ENCODE assay signal across 14 mouse cellular contexts in genomic region chr2:174897424-174897823, GRCm38 (mm10).
DNase-seq lines count a peak whose midpoint lies in the region; ATAC-seq and TF ChIP-seq lines count a peak whose summit lies in the region.
"Had no signal": no experiment of that assay in that cellular context is flagged by ENCODE, and none has a peak within 500 bp of the region (broad histone marks: within the 10 kb centered on the region; RNA-seq: fewer than 3 reads in every experiment).

No protein-coding gene starts in this region.

- 81% methylated on average over 8 of the region's 8 CpGs for WGBS in neural tube, embryonic 15.5 days

- H3K4me3 ChIP-seq in left cerebral cortex, adult 2 months, result no peak overlapping the region
- no peak overlapping the region for H3K4me3 ChIP-seq in neural tube, embryonic 15.5 days (replicated peaks)
- H3K4me3 ChIP-seq: liver, embryonic 13.5 days; myocyte had no signal

- no peaks in the 10 kb centered on the region for H3K36me3 ChIP-seq in neural tube, embryonic 15.5 days
- H3K36me3 ChIP-seq: liver, embryonic 13.5 days had no signal

- TF ChIP-seq CTCF in left cerebral cortex, adult 2 months (IDR thresholded peaks at IDR 0.05), result no peak

- H3K27ac ChIP-seq in left cerebral cortex, adult 2 months, result no peak overlapping the region
- H3K27ac ChIP-seq in neural tube, embryonic 15.5 days (replicated peaks), result no peak overlapping the region
- H3K27ac ChIP-seq: liver, embryonic 13.5 days had no signal

- ATAC-seq in neural tube, embryonic 15.5 days (ENCODE audit: low FRiP score), result no peak
- ATAC-seq: CD4-positive, CD25-positive, alpha-beta regulatory T cell, adult 4 months; forebrain, postnatal 0 days had no signal

- H3K4me2 ChIP-seq in neural tube, embryonic 15.5 days, result no peak overlapping the region
- H3K4me2 ChIP-seq: liver, embryonic 13.5 days had no signal

- intact Hi-C loops in heart, postnatal 10 days (cut with DNase I), result no loop called here
- intact Hi-C loops in left cerebral cortex, adult 2 months (cut with DNase I), result no loop called here

- peak; percentile 10 for DNase-seq in kidney, adult 18-20 months
- DNase-seq in kidney, adult 8-10 months, result no peak
- DNase-seq in heart, adult 8-10 months (ENCODE audit: low spot score), result peak; percentile 17
- DNase-seq in heart, postnatal 10 days, result peak; percentile 17 to 34
- DNase-seq in skeletal muscle tissue, adult 2 months (ENCODE audit: low read depth, low spot score), result peak; percentile 14
- DNase-seq in left cerebral cortex, adult 2 months (ENCODE audit: extremely low spot score in 1 of 2, low spot score in 2 of 2), result no peak
- no peak for DNase-seq in embryo, embryonic 10 days (ENCODE audit: low spot score)
- DNase-seq: cerebellum, postnatal 36 days; forebrain, postnatal 0 days; liver, embryonic 13.5 days; spleen, adult 18-20 months had no signal

- H3K4me1 ChIP-seq in neural tube, embryonic 15.5 days, result no peaks in the 10 kb centered on the region
- H3K4me1 ChIP-seq: liver, embryonic 13.5 days had no signal

- H3K9ac ChIP-seq in neural tube, embryonic 15.5 days (replicated peaks), result no peak overlapping the region
- H3K9ac ChIP-seq: forebrain, postnatal 0 days; liver, embryonic 13.5 days had no signal

- H3K9me3 ChIP-seq in neural tube, embryonic 15.5 days (replicated peaks), result no peaks in the 10 kb centered on the region
- H3K9me3 ChIP-seq: liver, embryonic 13.5 days had no signal

- H3K27me3 ChIP-seq in neural tube, embryonic 15.5 days (replicated peaks), result no peaks in the 10 kb centered on the region
- H3K27me3 ChIP-seq: liver, embryonic 13.5 days had no signal

Comparison
In these comparisons a context has a peak if more than half of its experiments do, and no peak if none do; other contexts are left out.
1. DNase-seq: peak in kidney, adult 18-20 months (single experiment), heart, adult 8-10 months (single experiment), heart, postnatal 10 days (2 of 2) and skeletal muscle tissue, adult 2 months (single experiment); none in kidney, adult 8-10 months (0 of 2), left cerebral cortex, adult 2 months (0 of 2) and embryo, embryonic 10 days (single experiment).